Comparison of ENCODE assay signal across 22 mouse cellular contexts in the genomic region with DNA sequence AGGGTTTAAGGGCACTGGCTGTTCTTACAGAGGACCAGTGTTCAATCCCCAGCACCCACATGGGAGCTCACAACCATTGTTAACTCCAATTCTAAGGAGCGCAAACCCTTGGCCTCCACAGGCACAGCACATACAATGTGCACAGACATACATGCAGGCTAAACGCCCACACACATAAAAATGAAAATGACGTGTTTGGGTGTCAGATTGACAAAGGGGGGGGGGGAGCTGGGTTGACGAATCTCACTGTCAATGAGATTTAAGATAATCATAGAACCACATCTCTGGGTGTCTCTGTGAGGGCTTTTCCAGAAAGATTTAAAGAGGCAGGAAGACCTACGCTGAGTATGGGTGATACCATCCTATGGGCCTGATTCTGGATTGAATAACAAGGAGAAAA. TPM values are rescaled to one million over a fixed set of nuclear protein-coding genes. Genes with fewer than 3 reads are reported as not detected.
DNase-seq lines count a peak whose midpoint lies in the region; ATAC-seq and TF ChIP-seq lines count a peak whose summit lies in the region.
"Had no signal": no experiment of that assay in that cellular context is flagged by ENCODE, and none has a peak within 500 bp of the region (broad histone marks: within the 10 kb centered on the region; RNA-seq: fewer than 3 reads in every experiment).

No protein-coding gene starts in this region.

- no peak for ATAC-seq in heart, embryonic 11.5 days (replicated peaks; ENCODE audit: insufficient number of reproducible peaks, low FRiP score, low TSS enrichment)
- ATAC-seq: activated CD4-positive, CD25-positive, alpha-beta regulatory T cell, adult 4 months; forebrain, embryonic 13.5 days; forebrain, embryonic 15.5 days; forebrain, postnatal 0 days; Patski had no signal

- H3K9ac ChIP-seq in heart, adult 2 months (ENCODE audit: low read depth, low read length): no peak overlapping the region
- H3K9ac ChIP-seq in heart, embryonic 11.5 days (ENCODE audit: low read depth, low read length): no peak overlapping the region
- H3K9ac ChIP-seq: embryonic facial prominence, embryonic 12.5 days; forebrain, embryonic 13.5 days; forebrain, embryonic 15.5 days; forebrain, postnatal 0 days had no signal

- no peaks in the 10 kb centered on the region for H3K79me2 ChIP-seq in heart, adult 2 months (replicated peaks; ENCODE audit: control insufficient read depth, insufficient read depth, low read length)

- H3K4me1 ChIP-seq in heart, adult 2 months (ENCODE audit: control insufficient read depth, insufficient read depth, low read length): peaks cover 18% of the 10 kb centered on the region
- H3K4me1 ChIP-seq in heart, embryonic 11.5 days (ENCODE audit: control insufficient read depth, insufficient read depth, low read length): no peaks in the 10 kb centered on the region
- H3K4me1 ChIP-seq: forebrain, embryonic 13.5 days; forebrain, embryonic 15.5 days had no signal

- whole genome bisulfite sequencing in heart, adult 2 months: 96% methylated on average over 5 of the region's 5 CpGs
- 86% methylated on average over 5 of the region's 5 CpGs for WGBS in heart, embryonic 11.5 days (ENCODE audit: insufficient replicate concordance)

- intact Hi-C loops in gastrocnemius, adult 2 months (cut with DNase I): no loop called here
- intact Hi-C loops in heart, adult 2 months (cut with DNase I): no loop called here

- no peak for DNase-seq in gastrocnemius, adult 2 months
- DNase-seq in gastrocnemius, postnatal 4 days (ENCODE audit: low spot score in 2 of 2): no peak
- no peak for DNase-seq in heart, adult 2 months
- DNase-seq in CD4-positive helper T cell, adult 2 months (ENCODE audit: low read depth, low spot score): peak; percentile 68
- peak; percentile 58 for DNase-seq in induced T-regulatory cell, adult 2 months (ENCODE audit: low read depth)
- no peak for DNase-seq in kidney, postnatal 10 days
- DNase-seq: adrenal gland, adult 8-10 months; adrenal gland, postnatal 14 days; adrenal gland, postnatal 36 days; cerebellum, adult 11-12 months; cerebellum, adult 2 months; cerebellum, adult 9-10 months; cerebellum, postnatal 25 days; forebrain, postnatal 0 days had no signal

- peak overlapping the region; percentile 31; the same call in 1 of the 2 replicates for H3K27ac ChIP-seq in gastrocnemius, adult 2 months
- peak overlapping the region; percentile 15 for H3K27ac ChIP-seq in heart, adult 2 months
- no peak overlapping the region for H3K27ac ChIP-seq in heart, embryonic 11.5 days (ENCODE audit: low read depth, low read length)
- H3K27ac ChIP-seq: embryonic facial prominence, embryonic 10.5 days; embryonic facial prominence, embryonic 12.5 days; forebrain, embryonic 13.5 days; forebrain, embryonic 15.5 days had no signal

- no peaks in the 10 kb centered on the region for H3K36me3 ChIP-seq in heart, adult 2 months (ENCODE audit: control insufficient read depth, insufficient read depth, low read length)
- no peaks in the 10 kb centered on the region for H3K36me3 ChIP-seq in heart, embryonic 11.5 days (ENCODE audit: control insufficient read depth, insufficient read depth, low read length)
- H3K36me3 ChIP-seq: embryonic facial prominence, embryonic 10.5 days; embryonic facial prominence, embryonic 12.5 days; forebrain, embryonic 15.5 days; G1E had no signal

- H3K4me2 ChIP-seq in heart, embryonic 11.5 days: no peak overlapping the region
- H3K4me2 ChIP-seq: embryonic facial prominence, embryonic 12.5 days; forebrain, embryonic 13.5 days; forebrain, embryonic 15.5 days had no signal

- no peak for TF ChIP-seq POLR2A in heart, adult 2 months (IDR thresholded peaks at IDR 0.05; ENCODE audit: insufficient read depth, low read depth, low read length)

- TF ChIP-seq EP300 in heart, adult 2 months (IDR thresholded peaks at IDR 0.05; ENCODE audit: insufficient read depth, low read depth, low read length): no peak

- H3K27me3 ChIP-seq in heart, adult 2 months (ENCODE audit: control insufficient read depth, insufficient read depth, low read length): no peaks in the 10 kb centered on the region
- H3K27me3 ChIP-seq in heart, embryonic 11.5 days (ENCODE audit: control insufficient read depth, insufficient read depth, low read length): peaks cover 7% of the 10 kb centered on the region; the same call in 1 of the 2 replicates
- H3K27me3 ChIP-seq: embryonic facial prominence, embryonic 12.5 days; forebrain, embryonic 13.5 days; forebrain, embryonic 15.5 days; Patski had no signal

- H3K9me3 ChIP-seq in heart, embryonic 11.5 days (replicated peaks; ENCODE audit: control insufficient read depth, low read length): no peaks in the 10 kb centered on the region
- H3K9me3 ChIP-seq: embryonic facial prominence, embryonic 10.5 days; embryonic facial prominence, embryonic 12.5 days; forebrain, embryonic 13.5 days; forebrain, embryonic 15.5 days; G1E had no signal

- H3K4me3 ChIP-seq in gastrocnemius, adult 2 months: no peak overlapping the region
- H3K4me3 ChIP-seq in heart, adult 2 months: no peak overlapping the region
- H3K4me3 ChIP-seq in heart, embryonic 11.5 days (ENCODE audit: low read depth, low read length): no peak overlapping the region
- H3K4me3 ChIP-seq: embryonic facial prominence, embryonic 10.5 days; embryonic facial prominence, embryonic 12.5 days; forebrain, embryonic 13.5 days; forebrain, embryonic 15.5 days had no signal

- TF ChIP-seq CTCF in gastrocnemius, adult 2 months (IDR thresholded peaks at IDR 0.05): no peak
- no peak for TF ChIP-seq CTCF in heart, adult 2 months (IDR thresholded peaks at IDR 0.05)

RNA-seq across cellular contexts. Expression of gene D10Jhu81e, which starts 43.3 kb away (rescaled TPM):
- total RNA-seq in gastrocnemius, adult 2 months (2021): 100 to 1,000 TPM; 231 to 289 TPM
- 100 to 1,000 TPM; 111 to 120 TPM for total RNA-seq in gastrocnemius, postnatal 4 days (2021)
- total RNA-seq in heart, adult 2 months (2021): 100 to 1,000 TPM; 552 to 639 TPM
- 393 and 410 TPM in 2 replicates for polyA plus RNA-seq in heart, adult 2 months (2012; rRNA removed)
- 24.1 and 27.9 TPM in 2 replicates for polyA plus RNA-seq in heart, embryonic 11.5 days (2014; fragmentation: Nextera tagmentation; extraction: Ambion mirVana)

RNA-seq across cellular contexts. Expression of gene Icosl, which starts 57.2 kb away (rescaled TPM):
- total RNA-seq in gastrocnemius, adult 2 months (2021): 1 to 10 TPM; 1.3 to 1.8 TPM
- total RNA-seq in gastrocnemius, postnatal 4 days (2021): 1 to 10 TPM; 3.4 to 4.4 TPM
- 1 to 10 TPM; 5.8 to 7.6 TPM for total RNA-seq in heart, adult 2 months (2021)
- 8.4 and 9.2 TPM in 2 replicates for polyA plus RNA-seq in heart, adult 2 months (2012; rRNA removed)
- 1.1 and 1.5 TPM in 2 replicates for polyA plus RNA-seq in heart, embryonic 11.5 days (2014; fragmentation: Nextera tagmentation; extraction: Ambion mirVana)
- polyA plus RNA-seq: G1E had no signal

RNA-seq across cellular contexts. Expression of gene Pwp2, which starts 58.6 kb away (rescaled TPM):
- total RNA-seq in gastrocnemius, adult 2 months (2021): 10 to 100 TPM; 10.7 to 11.0 TPM
- 10 to 100 TPM in 1 of 2 experiments, 1 to 10 TPM in 1; 8.9 to 10.5 TPM for total RNA-seq in gastrocnemius, postnatal 4 days (2021)
- total RNA-seq in heart, adult 2 months (2021): 10 to 100 TPM; 10.0 to 10.8 TPM
- 7.8 and 10.5 TPM in 2 replicates for polyA plus RNA-seq in heart, adult 2 months (2012; rRNA removed)
- 9.5 and 11.2 TPM in 2 replicates for polyA plus RNA-seq in heart, embryonic 11.5 days (2014; fragmentation: Nextera tagmentation; extraction: Ambion mirVana)

Comparison
In these comparisons a context has a peak if more than half of its experiments do, and no peak if none do; other contexts are left out.
1. DNase-seq: peak in CD4-positive helper T cell, adult 2 months (single experiment) and induced T-regulatory cell, adult 2 months (single experiment); none in gastrocnemius, adult 2 months (single experiment), gastrocnemius, postnatal 4 days (0 of 2), heart, adult 2 months (0 of 2) and kidney, postnatal 10 days (single experiment).